Mouse (Mus musculus) midbrain, embryonic 16.5 days (tissue): Measurements from ENCODE around the gene Entr1. TPM values are rescaled to one million over a fixed set of nuclear protein-coding genes. Genes with fewer than 3 reads are reported as not detected.
A peak's percentile ranks its signal among the peaks of the same experiment; 100 is the strongest.

Experiments used
- ATAC-seq: fragments of 200-750 bp; cut with Nextera tagmentation; 2 replicates; pipeline ENCODE4 v1.8.0; 2017; ENCODE audit warnings: moderate TSS enrichment
- H3K27ac ChIP-seq: fragments of 300-500 bp; sonication (generic); 2 replicates; pipeline ENCODE4 v1.5.1; 2014; ENCODE audit warnings: mild to moderate bottlenecking, low read length, mixed read lengths
- H3K27me3 ChIP-seq: fragments of 300-500 bp; sonication (generic); 2 replicates; pipeline ENCODE4 v1.6.1; 2014; ENCODE audit warnings: low read depth, low read length, mixed read lengths; ENCODE audit not compliant: control insufficient read depth, insufficient read depth
- H3K36me3 ChIP-seq: fragments of 300-500 bp; sonication (generic); 2 replicates; pipeline ENCODE4 v1.6.1; 2014; ENCODE audit warnings: mild to moderate bottlenecking, low read length, moderate library complexity, mixed read lengths; ENCODE audit not compliant: control insufficient read depth, insufficient read depth
- H3K4me1 ChIP-seq: fragments of 300-500 bp; sonication (generic); 2 replicates; pipeline ENCODE4 v1.6.1; 2014; ENCODE audit warnings: mild to moderate bottlenecking, low read length, mixed read lengths; ENCODE audit not compliant: control insufficient read depth, insufficient read depth
- H3K4me2 ChIP-seq: fragments of 300-500 bp; sonication (generic); 2 replicates; pipeline ENCODE4 v1.6.1; 2014; ENCODE audit warnings: mild to moderate bottlenecking, low read length, mixed read lengths
- H3K4me3 ChIP-seq: fragments of 300-500 bp; sonication (generic); 2 replicates; pipeline ENCODE4 v1.5.1; 2014; ENCODE audit warnings: low read depth, mild to moderate bottlenecking, low read length, moderate library complexity, mixed read lengths
- H3K9ac ChIP-seq: fragments of 300-500 bp; sonication (generic); 2 replicates; pipeline ENCODE4 v1.6.1; 2014; ENCODE audit warnings: low read depth, low read length, mixed read lengths
- H3K9me3 ChIP-seq: fragments of 300-500 bp; sonication (generic); replicated peaks from 2 replicates; pipeline ENCODE4 v1.6.1; 2014; ENCODE audit warnings: mild to moderate bottlenecking, low read length, mixed read lengths; ENCODE audit not compliant: control insufficient read depth, poor library complexity, severe bottlenecking
- WGBS: fragments of 180-500 bp; shearing (Covaris S2); extraction: QIAGEN DNeasy Blood & Tissue Kit; methylation state at CpG from one replicate; pipeline ENCODE4 v1.1.7; 2014; 5-methylcytosine and 5-hydroxymethylcytosine counted together
- polyA plus RNA-seq: library from polyadenylated mRNA; unstranded; fragments of >200 nt; fragmentation: Nextera tagmentation; extraction: Ambion mirVana; gene quantifications from 2 replicates; pipeline ENCODE4 v1.2.1, GENCODE M21; 2015

Gene Entr1
- polyA plus RNA-seq, 1 experiment from 2014 or later = 182 TPM

- Histone ChIP-seq H3K9ac (no peak overlapping the region), H3K4me3 (no peak overlapping the region), H3K27ac (no peak overlapping the region), H3K9me3 (no peaks in the 10 kb centered on the region), H3K27me3 (no peaks in the 10 kb centered on the region), H3K4me2 (no peak overlapping the region), H3K36me3 (peaks cover 50% of the 10 kb centered on the region), H3K4me1 (no peaks in the 10 kb centered on the region)
- no peak for ATAC-seq
Measured at GRCm38 (mm10) chr2:26417066-26417465, 27.9 kb upstream of the Entr1 start.

GRCm38 (mm10) chr2:26410931-26411411, 21.9 kb upstream of the Entr1 start:
- WGBS = 76% methylated on average over 4 of the region's 5 CpGs
- peaks cover 41% of the 10 kb centered on the region for H3K36me3 ChIP-seq
- H3K27me3 ChIP-seq = no peaks in the 10 kb centered on the region
- no peak overlapping the region for H3K4me3 ChIP-seq
- no peak overlapping the region for H3K9ac ChIP-seq
- H3K4me2 ChIP-seq = no peak overlapping the region
- no peak for ATAC-seq
- H3K9me3 ChIP-seq = no peaks in the 10 kb centered on the region
- peaks cover 27% of the 10 kb centered on the region for H3K4me1 ChIP-seq
- no peak overlapping the region for H3K27ac ChIP-seq

GRCm38 (mm10) chr2:26410091-26410490, 21.0 kb upstream of the Entr1 start:
- H3K9ac ChIP-seq = no peak overlapping the region
- no peak for ATAC-seq
- H3K4me1 ChIP-seq = peaks cover 36% of the 10 kb centered on the region
- peaks cover 34% of the 10 kb centered on the region for H3K36me3 ChIP-seq
- H3K27me3 ChIP-seq = no peaks in the 10 kb centered on the region
- H3K4me3 ChIP-seq = no peak overlapping the region
- no peak overlapping the region for H3K4me2 ChIP-seq
- H3K27ac ChIP-seq = no peak overlapping the region
- H3K9me3 ChIP-seq = no peaks in the 10 kb centered on the region
- WGBS = 65% methylated on average over 5 of the region's 5 CpGs

GRCm38 (mm10) chr2:26409362-26409761, 20.2 kb upstream of the Entr1 start:
- H3K4me1 ChIP-seq = peaks cover 41% of the 10 kb centered on the region
- H3K9ac ChIP-seq = peak overlapping the region; percentile 80; the same call in 1 of the 2 replicates
- peak; percentile 15; the same call in 1 of the 2 replicates for ATAC-seq
- 0 out of 2 replicates have a peak overlapping the region, but pooled peaks have one; percentile 8 for H3K27ac ChIP-seq
- peaks cover 29% of the 10 kb centered on the region for H3K36me3 ChIP-seq
- no peaks in the 10 kb centered on the region for H3K9me3 ChIP-seq
- H3K4me3 ChIP-seq = peak overlapping the region; percentile 95; the same call in 1 of the 2 replicates
- no peaks in the 10 kb centered on the region for H3K27me3 ChIP-seq
- H3K4me2 ChIP-seq = peak overlapping the region; percentile 97
- WGBS = 58% methylated on average over 3 of the region's 3 CpGs

DNA sequence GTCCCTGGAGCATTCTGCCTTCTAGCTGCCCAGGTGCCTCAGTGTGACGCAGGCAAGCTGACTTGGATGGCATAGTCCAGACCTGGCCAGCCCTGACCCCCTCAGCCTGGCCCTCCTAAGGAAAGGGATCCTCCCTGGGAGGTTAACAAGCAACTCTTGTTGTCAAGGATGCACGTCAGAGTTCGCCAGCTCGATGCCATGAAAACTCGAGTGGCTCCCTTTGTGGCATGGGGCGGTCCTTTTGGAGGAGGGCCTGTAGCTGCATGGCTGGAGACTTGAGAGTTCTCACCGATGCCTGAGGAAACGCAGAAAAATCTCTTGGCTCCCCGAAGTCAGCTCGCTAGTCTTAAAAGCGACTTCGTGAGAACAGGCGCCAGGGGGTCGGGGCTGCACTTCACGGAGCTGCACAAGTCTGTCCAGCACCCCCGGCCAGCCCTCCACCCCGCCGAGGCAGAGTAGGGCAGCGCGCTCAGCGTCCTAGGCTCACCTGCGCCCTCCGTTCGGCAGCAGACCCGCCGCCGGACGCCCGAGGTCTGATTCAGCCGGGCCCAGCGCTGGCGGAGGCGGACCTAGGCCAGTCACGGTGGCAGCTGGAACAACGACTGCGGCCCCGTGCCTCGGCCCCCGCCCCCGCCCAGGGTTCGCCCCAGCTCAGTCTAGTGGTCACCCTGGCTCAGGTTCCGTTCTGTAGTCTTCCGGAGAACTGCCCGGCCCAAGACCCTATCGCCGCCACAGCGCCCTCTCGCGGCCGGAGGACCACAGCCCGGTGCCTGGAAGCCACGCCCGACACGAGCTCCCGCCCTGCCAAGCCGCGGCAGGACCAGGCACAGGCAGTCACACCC, 19.6 kb upstream of the Entr1 start, which contains the start of gene Inpp5e:
TSS of gene Inpp5e (minus strand) at position 689 of the 842 bp plus-strand sequence.
- ATAC-seq = peak; percentile 95
- H3K27me3 ChIP-seq = no peaks in the 10 kb centered on the region
- no peaks in the 10 kb centered on the region for H3K9me3 ChIP-seq
- peak within 1 kb of the TSS; percentile 97 for H3K4me2 ChIP-seq
- peaks cover 41% of the 10 kb centered on the region for H3K4me1 ChIP-seq
- peak within 1 kb of the TSS; percentile 80 for H3K9ac ChIP-seq
- under 1% methylated on average over 57 of the region's 57 CpGs for WGBS
- H3K27ac ChIP-seq = peak within 1 kb of the TSS; percentile 82
- H3K36me3 ChIP-seq = peaks cover 23% of the 10 kb centered on the region
- peak within 1 kb of the TSS; percentile 95 for H3K4me3 ChIP-seq

DNA sequence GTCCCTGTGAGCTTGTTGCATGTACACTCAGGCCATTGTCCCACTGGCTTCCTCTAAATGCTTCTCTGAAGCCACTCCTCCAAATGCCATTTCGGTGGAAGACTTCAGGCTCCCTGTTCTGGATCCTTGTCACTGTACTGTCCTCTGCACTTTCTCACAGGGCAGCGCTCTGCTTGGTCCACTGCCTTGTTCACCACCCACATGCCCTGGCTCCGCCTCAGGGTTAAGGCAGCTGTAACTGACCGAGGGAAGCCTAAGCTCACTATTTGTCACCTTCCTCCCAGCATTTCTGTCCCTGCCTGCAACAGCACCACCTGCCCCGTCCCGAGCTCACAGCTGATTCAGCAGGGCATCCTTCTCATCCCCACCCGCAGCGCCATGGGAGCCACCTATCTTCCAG, 14.2 kb upstream of the Entr1 start:
- Histone ChIP-seq H3K4me1 (peaks cover 37% of the 10 kb centered on the region), H3K9me3 (no peaks in the 10 kb centered on the region), H3K27me3 (no peaks in the 10 kb centered on the region), H3K36me3 (peaks cover 26% of the 10 kb centered on the region), H3K4me3 (no peak overlapping the region), H3K9ac (no peak overlapping the region), H3K27ac (no peak overlapping the region), H3K4me2 (no peak overlapping the region)
- 82% methylated on average over 8 of the region's 8 CpGs for WGBS
- ATAC-seq = no peak

GRCm38 (mm10) chr2:26402265-26402664, 13.1 kb upstream of the Entr1 start:
- no peaks in the 10 kb centered on the region for H3K9me3 ChIP-seq
- ATAC-seq = no peak
- H3K9ac ChIP-seq = no peak overlapping the region
- H3K4me2 ChIP-seq = no peak overlapping the region
- no peaks in the 10 kb centered on the region for H3K27me3 ChIP-seq
- H3K4me1 ChIP-seq = peaks cover 27% of the 10 kb centered on the region
- 87% methylated on average over 1 of the region's 1 CpGs for WGBS
- H3K36me3 ChIP-seq = peaks cover 34% of the 10 kb centered on the region
- no peak overlapping the region for H3K4me3 ChIP-seq
- no peak overlapping the region for H3K27ac ChIP-seq

- no peak for ATAC-seq
- H3K4me2 ChIP-seq = no peak overlapping the region
- no peaks in the 10 kb centered on the region for H3K27me3 ChIP-seq
- H3K9me3 ChIP-seq = no peaks in the 10 kb centered on the region
- no peak overlapping the region for H3K4me3 ChIP-seq
- H3K9ac ChIP-seq = no peak overlapping the region
- H3K36me3 ChIP-seq = peaks cover 43% of the 10 kb centered on the region
- no peak overlapping the region for H3K27ac ChIP-seq
- peaks cover 14% of the 10 kb centered on the region for H3K4me1 ChIP-seq
- WGBS = 94% methylated on average over 4 of the region's 4 CpGs
Measured at GRCm38 (mm10) chr2:26401023-26401422, 11.9 kb upstream of the Entr1 start.

DNA sequence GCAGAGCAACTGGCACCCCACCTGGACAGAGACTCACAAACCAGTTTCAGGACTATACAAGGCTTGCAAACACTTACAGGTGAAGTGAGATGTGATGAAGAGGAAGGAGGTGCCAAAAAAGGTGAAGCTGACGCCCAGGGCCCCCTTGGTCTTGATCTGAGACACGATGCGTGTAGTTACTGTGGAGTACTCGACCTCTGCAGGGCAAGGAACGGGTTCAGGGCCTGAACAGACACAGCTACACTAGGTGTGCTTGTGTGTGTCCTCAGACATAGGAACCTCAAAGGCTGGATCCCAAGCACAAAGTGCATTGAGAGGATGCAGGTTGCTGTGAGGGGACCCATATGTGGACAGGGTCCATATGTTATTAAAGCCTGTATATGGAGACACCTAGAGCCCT, 11.2 kb upstream of the Entr1 start:
- Histone ChIP-seq H3K4me3 (no peak overlapping the region), H3K9me3 (no peaks in the 10 kb centered on the region), H3K27me3 (no peaks in the 10 kb centered on the region), H3K27ac (no peak overlapping the region), H3K9ac (no peak overlapping the region), H3K4me1 (peaks cover 7% of the 10 kb centered on the region), H3K36me3 (peaks cover 50% of the 10 kb centered on the region), H3K4me2 (no peak overlapping the region)
- 89% methylated on average over 5 of the region's 5 CpGs for WGBS
- no peak for ATAC-seq
